Mouse (Mus musculus) hematopoietic stem cell, adult 5-6 weeks (primary cell): ENCODE data around the gene Olfr414. TPM values are rescaled to one million over a fixed set of nuclear protein-coding genes. Genes with fewer than 3 reads are reported as not detected.

ENCODE experiments used
- ATAC-seq, 2 experiments: fragments of 125-278 bp in 1 of 2; replicated peaks in 1 of 2; 2 replicates each; pipeline ENCODE4 v1.8.0; 2016 to 2017; ENCODE audit warnings: inconsistent platforms in 2 of 2, mild to moderate bottlenecking in 2 of 2, moderate number of reproducible peaks in 2 of 2, low read depth in 1 of 2, moderate TSS enrichment in 1 of 2; ENCODE audit not compliant: low FRiP score in 2 of 2, poor library complexity in 2 of 2, severe bottlenecking in 2 of 2, insufficient read depth in 1 of 2, low TSS enrichment in 1 of 2
- total RNA-seq: library from RNA; stranded (forward); fragments of 172-1452, 232-1000 nt; gene quantifications from 2 replicates; pipeline ENCODE4 v1.2.3, GENCODE M21; 2017

The Olfr414 gene
- 0.38 TPM in 1 of 2 replicates, not detected in the other for total RNA-seq

DNA sequence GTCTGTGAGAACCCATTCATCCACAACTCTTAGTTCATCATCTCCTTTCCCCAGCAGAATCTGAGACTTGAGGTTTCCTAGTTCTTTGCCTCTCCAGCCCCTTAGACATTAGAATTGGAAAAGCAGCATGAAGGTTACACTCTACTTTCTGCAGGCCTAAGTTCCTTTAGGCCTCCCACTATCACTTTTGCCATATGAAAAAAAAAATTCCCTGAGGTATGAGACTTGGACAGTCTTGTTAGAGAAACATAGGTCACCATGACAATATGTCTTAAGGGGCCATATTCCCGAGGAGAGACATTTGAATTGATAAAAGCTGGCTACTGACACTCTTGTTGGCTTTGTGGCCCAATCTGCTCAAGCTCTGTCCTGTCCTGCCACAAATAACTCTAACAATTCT is at the start of gene Olfr414:
TSS of gene Olfr414 (plus strand) at position 301 of the 400 bp plus-strand sequence.
- no peak for ATAC-seq

DNA sequence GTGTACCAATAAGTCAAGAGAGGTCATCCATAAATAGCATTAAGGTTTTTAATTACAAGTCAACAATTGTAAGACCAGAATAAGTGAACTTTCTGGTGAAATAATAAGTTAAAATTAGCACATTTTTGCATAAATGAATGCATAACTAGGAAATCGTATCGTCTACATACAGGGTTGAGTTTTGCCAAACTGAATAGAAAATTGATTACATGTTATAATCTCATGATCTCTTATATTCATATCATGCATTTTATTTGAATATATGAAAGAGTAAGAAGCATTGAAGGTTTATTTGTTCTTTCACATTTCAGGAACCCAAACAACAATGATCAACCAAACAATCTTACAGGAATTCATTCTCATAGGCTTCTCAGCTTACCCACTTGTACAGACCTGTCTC is 33.1 kb upstream of the Olfr414 start, which contains the start of gene Olfr248:
TSS of gene Olfr248 (plus strand) at position 301 of the 400 bp plus-strand sequence.
- ATAC-seq = no peak

- ATAC-seq = no peak; a peak in 1 of 4 replicates
Observed at GRCm38 (mm10) chr1:174422959-174423358, 905 bp upstream of the Olfr414 start.

DNA sequence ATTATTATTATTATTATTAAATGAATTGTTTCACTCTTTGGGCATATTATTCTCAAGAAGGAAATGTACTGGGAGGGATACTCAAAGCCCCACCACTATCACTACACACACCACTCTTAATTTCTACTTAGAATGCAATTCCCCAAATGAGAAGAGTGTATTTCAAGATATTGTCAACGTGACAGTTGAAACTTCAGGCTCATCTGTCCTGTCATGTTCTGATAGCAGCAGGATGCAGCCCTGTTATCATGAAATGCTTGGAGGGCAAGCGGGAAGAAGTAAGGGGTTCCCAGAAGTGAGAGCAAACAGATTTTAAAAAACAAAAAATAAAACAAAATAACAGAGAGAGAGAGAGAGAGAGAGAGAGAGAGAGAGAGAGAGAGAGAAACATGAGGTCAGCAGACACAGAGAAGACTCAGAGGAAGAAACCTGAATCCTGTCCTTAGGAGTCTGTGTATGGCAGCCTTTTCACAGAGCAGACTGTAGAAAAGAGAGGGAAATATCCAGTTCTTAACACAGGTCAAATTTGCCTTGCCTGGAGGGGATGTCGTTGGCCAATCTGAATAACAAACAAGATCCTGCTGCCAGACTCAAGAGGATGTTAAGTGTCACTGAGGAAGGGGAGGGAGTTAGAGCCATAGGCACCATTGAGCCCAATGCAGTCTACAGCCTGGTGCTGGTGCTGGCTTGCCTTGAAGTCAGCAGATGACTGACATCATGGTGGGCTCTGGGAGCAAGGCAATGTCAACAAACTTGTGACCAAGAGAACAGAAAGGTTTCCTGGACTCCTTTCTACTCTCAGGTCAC is 2.5 kb downstream of the Olfr414 start:
- ATAC-seq = no peak

DNA sequence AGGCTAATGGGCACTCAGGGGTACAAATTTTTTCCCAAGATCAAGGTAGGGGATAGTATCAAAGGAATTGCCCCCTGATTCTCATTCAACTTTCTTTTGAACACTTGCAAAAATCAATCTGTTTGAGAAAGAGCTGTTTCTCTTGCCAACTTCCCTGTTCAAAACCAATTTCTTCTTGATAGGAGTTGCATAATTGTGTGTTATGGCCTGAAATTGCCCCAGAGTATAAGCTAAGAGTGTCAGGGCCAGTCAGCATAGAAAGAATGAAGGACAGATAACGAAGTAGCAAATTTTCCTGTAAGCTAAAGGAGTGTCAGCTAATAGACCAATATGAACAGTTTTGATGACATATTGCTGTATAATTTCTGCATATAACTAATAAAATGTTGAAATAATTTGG is 3.5 kb downstream of the Olfr414 start:
- no peak for ATAC-seq

- ATAC-seq = no peak; a peak in 1 of 4 replicates
Observed at GRCm38 (mm10) chr1:174428407-174428806, 4.5 kb downstream of the Olfr414 start.

- no peak for ATAC-seq
Observed at GRCm38 (mm10) chr1:174434121-174434520, 10.3 kb downstream of the Olfr414 start.

- ATAC-seq = no peak
Observed at GRCm38 (mm10) chr1:174441782-174442181, 17.9 kb downstream of the Olfr414 start, which contains the start of gene Olfr220. Gene Olfr220, plus strand, starts transcription at chr1:174442082.

GRCm38 (mm10) chr1:174455100-174455499 is 31.2 kb downstream of the Olfr414 start:
- no peak for ATAC-seq

DNA sequence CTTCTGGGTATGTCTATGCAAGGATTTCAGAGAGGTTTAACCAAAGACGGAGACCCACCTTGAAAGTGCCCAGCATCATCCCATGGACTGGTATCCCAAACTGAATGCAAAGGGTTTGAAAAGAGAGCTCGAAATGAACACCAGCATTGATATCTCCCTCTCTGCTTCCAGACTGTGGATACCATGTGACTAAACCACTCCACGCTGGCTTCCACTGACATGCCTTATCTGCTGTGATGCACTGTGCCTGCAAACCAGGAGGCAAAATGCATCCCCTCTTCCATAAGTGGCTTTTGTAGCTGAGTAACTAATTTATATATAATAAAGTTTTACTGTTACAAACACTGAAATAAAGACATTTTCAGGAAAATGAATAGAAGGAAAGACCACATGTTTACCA is 41.5 kb downstream of the Olfr414 start:
- no peak for ATAC-seq

- ATAC-seq = peak; percentile 42 to 64; a peak in 1 of 4 replicates
Observed at GRCm38 (mm10) chr1:174466240-174466639, 42.4 kb downstream of the Olfr414 start.

DNA sequence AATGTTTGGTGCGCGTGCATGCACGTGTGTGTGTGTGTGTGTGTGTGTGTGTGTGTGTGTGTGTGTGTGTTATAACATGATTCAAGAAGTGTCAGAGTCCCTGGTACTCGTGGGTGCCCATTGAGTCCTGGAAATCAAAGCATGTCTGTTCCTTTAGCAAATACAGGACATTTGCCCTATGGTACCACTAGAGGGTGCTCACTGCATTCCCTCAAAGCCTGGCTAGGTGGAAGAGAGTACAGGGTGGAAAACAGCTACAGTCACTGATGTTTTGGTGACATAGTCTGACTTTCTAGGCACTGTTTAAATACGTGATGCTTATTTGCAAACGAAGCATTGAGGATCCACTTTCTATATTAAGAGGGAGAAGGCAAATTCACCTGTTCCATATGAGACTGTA is 45.9 kb downstream of the Olfr414 start:
- ATAC-seq = peak; percentile 87 to 94

DNA sequence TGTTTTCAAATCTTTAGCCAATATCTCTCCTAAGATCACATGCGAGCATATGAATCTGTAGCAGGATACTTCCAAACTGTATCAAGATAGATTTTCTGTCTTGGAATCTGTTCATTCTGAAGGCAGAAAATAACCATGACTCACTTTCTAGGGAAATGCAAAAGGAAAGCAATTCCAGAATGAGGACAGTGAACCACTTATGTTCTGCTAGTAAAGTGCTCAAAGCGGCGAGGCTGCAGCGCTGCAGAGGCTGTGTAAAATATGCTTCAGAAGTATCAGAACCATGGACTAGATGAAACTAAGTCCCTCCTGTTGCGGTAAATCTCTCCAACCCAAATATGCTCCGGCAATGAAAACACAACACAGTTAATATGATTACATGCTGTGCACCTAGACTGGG is 58.7 kb downstream of the Olfr414 start:
- no peak for ATAC-seq

Other genes starting within 250 kb of the Olfr414 start
- gene Olfr419, start 172.0 kb upstream of the Olfr414 start, total RNA-seq = not detected in 2 replicates
- gene Mptx1, start 93.5 kb upstream of the Olfr414 start, total RNA-seq = not detected in 2 replicates
- 0.56 and 3.6 TPM in 2 replicates for gene Olfr417, start 58.9 kb upstream of the Olfr414 start, total RNA-seq
- 0.25 TPM in 1 of 2 replicates, not detected in the other for gene Olfr248, start 33.0 kb upstream of the Olfr414 start, total RNA-seq
- gene Olfr220, start 18.0 kb downstream of the Olfr414 start, total RNA-seq = not detected in 2 replicates
- gene Fmn2, start 77.8 kb downstream of the Olfr414 start, total RNA-seq = 0.15 and 0.56 TPM in 2 replicates